8 mouse cellular contexts compared by ENCODE assay signal in genomic region chr8:88316139-88316931, GRCm38 (mm10). TPM values are rescaled to one million over a fixed set of nuclear protein-coding genes. Genes with fewer than 3 reads are reported as not detected.
DNase-seq lines count a peak whose midpoint lies in the region; ATAC-seq and TF ChIP-seq lines count a peak whose summit lies in the region.

No protein-coding gene starts in this region.

- no peak overlapping the region for H3K4me3 ChIP-seq in embryonic facial prominence, embryonic 11.5 days (ENCODE audit: low read depth, low read length)
- no peak overlapping the region for H3K4me3 ChIP-seq in layer of hippocampus, adult 2 months
- no peak overlapping the region for H3K4me3 ChIP-seq in cerebellum, adult 2 months (replicated peaks; ENCODE audit: insufficient read depth, low read depth, low read length)

- ATAC-seq in embryonic facial prominence, embryonic 11.5 days (replicated peaks; ENCODE audit: insufficient number of reproducible peaks, low FRiP score, low TSS enrichment, low read depth): no peak; the same call in 1 of the 2 replicates

- no peak overlapping the region for H3K27ac ChIP-seq in embryonic facial prominence, embryonic 11.5 days (replicated peaks; ENCODE audit: low read depth, low read length)
- H3K27ac ChIP-seq in layer of hippocampus, adult 2 months: no peak overlapping the region
- H3K27ac ChIP-seq in cerebellum, adult 2 months (ENCODE audit: insufficient read depth, low read length): no peak overlapping the region

- TF ChIP-seq POLR2A in cerebellum, adult 2 months (IDR thresholded peaks at IDR 0.05; ENCODE audit: borderline replicate concordance, insufficient read depth, low read length): no peak

- no peak for TF ChIP-seq CTCF in layer of hippocampus, adult 2 months (conservative IDR thresholded peaks at IDR 0.05)
- no peak for TF ChIP-seq CTCF in cerebellum, adult 2 months (IDR thresholded peaks at IDR 0.05; ENCODE audit: borderline replicate concordance, insufficient read depth, low read depth, low read length)

- peak; percentile 66 to 68 for DNase-seq in left cerebral cortex, postnatal 14 days (ENCODE audit: low spot score in 2 of 2)
- DNase-seq in left cerebral cortex, adult 18-20 months (ENCODE audit: low spot score in 2 of 2): no peak
- DNase-seq in embryonic facial prominence, embryonic 11.5 days (ENCODE audit: low spot score): peak; percentile 21
- DNase-seq in gastrocnemius, postnatal 36 days: peak; percentile 71 to 73
- peak; percentile 67 for DNase-seq in kidney, postnatal 14 days
- peak; percentile 52 for DNase-seq in ovary, postnatal 14 days (ENCODE audit: low spot score)
- DNase-seq in layer of hippocampus, adult 2 months (ENCODE audit: low spot score in 2 of 2): no peak
- no peak for DNase-seq in cerebellum, adult 2 months

- no peaks in the 10 kb centered on the region for H3K9me3 ChIP-seq in embryonic facial prominence, embryonic 11.5 days (replicated peaks; ENCODE audit: control insufficient read depth, low read length)

- no peaks in the 10 kb centered on the region; the same call in 1 of the 2 replicates for H3K4me1 ChIP-seq in embryonic facial prominence, embryonic 11.5 days (ENCODE audit: control insufficient read depth, insufficient read depth, low read length)
- H3K4me1 ChIP-seq in cerebellum, adult 2 months (ENCODE audit: control insufficient read depth, insufficient read depth, low read length): peaks cover 7% of the 10 kb centered on the region; the same call in 1 of the 2 replicates

- no peak overlapping the region for H3K4me2 ChIP-seq in embryonic facial prominence, embryonic 11.5 days (ENCODE audit: low read depth, low read length)

- H3K36me3 ChIP-seq in embryonic facial prominence, embryonic 11.5 days (replicated peaks; ENCODE audit: control insufficient read depth, insufficient read depth, low read depth, low read length): no peaks in the 10 kb centered on the region

- no peaks in the 10 kb centered on the region for H3K27me3 ChIP-seq in embryonic facial prominence, embryonic 11.5 days (ENCODE audit: control insufficient read depth, insufficient read depth, low read length)
- no peaks in the 10 kb centered on the region for H3K27me3 ChIP-seq in cerebellum, adult 2 months (ENCODE audit: control insufficient read depth, insufficient read depth, low read length)

- intact Hi-C loops in left cerebral cortex, postnatal 14 days (cut with DNase I): loop anchor here (5.0 kb wide), 1 partner anchor 49 kb away; no protein-coding TSS in a partner anchor
- intact Hi-C loops in gastrocnemius, postnatal 36 days (cut with DNase I): no loop called here

- H3K9ac ChIP-seq in embryonic facial prominence, embryonic 11.5 days (replicated peaks; ENCODE audit: low read length): no peak overlapping the region; the same call in 1 of the 2 replicates

- 32% methylated on average over 8 of the region's 8 CpGs for WGBS in embryonic facial prominence, embryonic 11.5 days
- WGBS in cerebellum, adult 2 months: 36% methylated on average over 8 of the region's 8 CpGs

RNA-seq across cellular contexts. Expression of gene Adcy7, which starts 44.1 kb away (rescaled TPM):
- 1 to 10 TPM; 4.9 to 5.0 TPM for total RNA-seq in left cerebral cortex, postnatal 14 days (2021)
- 1 to 10 TPM; 3.8 to 4.8 TPM for total RNA-seq in left cerebral cortex, adult 18-20 months (2021)
- polyA plus RNA-seq in embryonic facial prominence, embryonic 11.5 days (2014; fragmentation: Nextera tagmentation; extraction: Ambion mirVana): 2.1 and 2.4 TPM in 2 replicates
- 1 to 10 TPM; 4.9 to 5.2 TPM for total RNA-seq in gastrocnemius, postnatal 36 days (2021)
- 1 to 10 TPM; 2.1 to 2.6 TPM for total RNA-seq in layer of hippocampus, adult 2 months (2021)
- polyA plus RNA-seq in cerebellum, adult 2 months (2012; rRNA removed): 3.9 and 5.4 TPM in 2 replicates

RNA-seq across cellular contexts. Expression of gene Brd7, which starts 45.7 kb away (rescaled TPM):
- total RNA-seq in left cerebral cortex, postnatal 14 days (2021): 10 to 100 TPM; 60.0 to 60.1 TPM
- total RNA-seq in left cerebral cortex, adult 18-20 months (2021): 10 to 100 TPM; 51.1 to 53.5 TPM
- 81.2 and 90.7 TPM in 2 replicates for polyA plus RNA-seq in embryonic facial prominence, embryonic 11.5 days (2014; fragmentation: Nextera tagmentation; extraction: Ambion mirVana)
- 10 to 100 TPM; 61.0 to 65.3 TPM for total RNA-seq in gastrocnemius, postnatal 36 days (2021)
- 10 to 100 TPM; 57.0 to 58.4 TPM for total RNA-seq in layer of hippocampus, adult 2 months (2021)
- 69.8 and 70.0 TPM in 2 replicates for polyA plus RNA-seq in cerebellum, adult 2 months (2012; rRNA removed)

Comparison
In these comparisons a context has a peak if more than half of its experiments do, and no peak if none do; other contexts are left out.
1. DNase-seq: peak in left cerebral cortex, postnatal 14 days (2 of 2), embryonic facial prominence, embryonic 11.5 days (single experiment), gastrocnemius, postnatal 36 days (2 of 2), kidney, postnatal 14 days (single experiment) and ovary, postnatal 14 days (single experiment); none in left cerebral cortex, adult 18-20 months (0 of 2), layer of hippocampus, adult 2 months (0 of 2) and cerebellum, adult 2 months (0 of 2).